Mouse (Mus musculus) bone marrow, adult 2 months (tissue): ENCODE results near the gene Gtf2h1. TPM values are rescaled to one million over a fixed set of nuclear protein-coding genes. Genes with fewer than 3 reads are reported as not detected.

ENCODE experiments used
- H3K27ac ChIP-seq: fragments of 200-500 bp; 2 replicates; pipeline ENCODE4 v1.5.1; 2012; ENCODE audit warnings: low read depth, mild to moderate bottlenecking, control low read depth, inconsistent platforms, low read length; ENCODE audit not compliant: control insufficient read depth, poor library complexity, insufficient read depth
- H3K4me1 ChIP-seq: fragments of 200-500 bp; 2 replicates; pipeline ENCODE4 v1.6.1; 2011; ENCODE audit warnings: low read length; ENCODE audit not compliant: control insufficient read depth, insufficient read depth
- H3K4me3 ChIP-seq: fragments of 200-500 bp; replicated peaks from 2 replicates; pipeline ENCODE3; 2011; ENCODE audit warnings: mild to moderate bottlenecking, low read depth, low read length, control low read depth; ENCODE audit not compliant: control insufficient read depth
- CTCF ChIP-seq: fragments of 200-500 bp; IDR thresholded peaks from 2 replicates; pipeline ENCODE4 v1.5.1; 2011; ENCODE audit warnings: low read length, control low read depth; ENCODE audit not compliant: control insufficient read depth, insufficient read depth
- POLR2A ChIP-seq: fragments of 200-500 bp; IDR thresholded peaks from 2 replicates; pipeline ENCODE4 v1.6.1; 2011; ENCODE audit warnings: low read depth, mild to moderate bottlenecking, control low read depth, low read length, borderline replicate concordance; ENCODE audit not compliant: control insufficient read depth
- WGBS: fragments of 180-500 bp; shearing (Covaris S2); methylation state at CpG from one replicate; pipeline ENCODE4 v1.1.7; 2018; 5-methylcytosine and 5-hydroxymethylcytosine counted together
- polyA plus RNA-seq: library from polyadenylated mRNA; stranded (reverse); fragments of >200 nt; gene quantifications from 2 replicates; pipeline ENCODE4 v1.2.4, GENCODE M21; 2011; ENCODE audit warnings: low replicate concordance; ENCODE audit not compliant: missing spikeins, insufficient read depth, insufficient read length

The Gtf2h1 gene
- polyA plus RNA-seq, 1 experiment, result 20.0 TPM

DNA sequence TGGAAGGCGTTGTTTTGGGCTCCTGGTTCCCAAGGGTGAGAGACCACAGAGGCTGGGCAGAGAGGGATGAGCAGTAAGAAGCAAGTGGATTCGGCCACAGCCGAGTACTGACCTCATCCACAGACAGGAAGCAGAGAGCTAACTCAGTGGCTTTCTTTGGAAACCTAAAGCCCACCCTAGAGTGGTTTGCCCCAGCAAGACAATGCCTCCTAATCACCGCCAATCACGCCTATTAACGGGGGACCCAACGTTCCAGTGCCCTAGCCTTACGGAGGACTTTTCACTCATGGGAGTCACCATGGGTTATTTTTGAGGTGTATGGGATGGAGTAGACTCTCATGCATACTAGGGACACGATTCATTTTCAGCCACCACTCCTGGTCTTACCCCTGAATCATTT lies 57.5 kb downstream of the Gtf2h1 start:
- Histone ChIP-seq H3K27ac (no peak overlapping the region), H3K4me1 (no peaks in the 10 kb centered on the region), H3K4me3 (no peak overlapping the region)
- TF ChIP-seq POLR2A (no peak), CTCF (no peak)
- 84% methylated on average over 9 of the region's 9 CpGs for WGBS

DNA sequence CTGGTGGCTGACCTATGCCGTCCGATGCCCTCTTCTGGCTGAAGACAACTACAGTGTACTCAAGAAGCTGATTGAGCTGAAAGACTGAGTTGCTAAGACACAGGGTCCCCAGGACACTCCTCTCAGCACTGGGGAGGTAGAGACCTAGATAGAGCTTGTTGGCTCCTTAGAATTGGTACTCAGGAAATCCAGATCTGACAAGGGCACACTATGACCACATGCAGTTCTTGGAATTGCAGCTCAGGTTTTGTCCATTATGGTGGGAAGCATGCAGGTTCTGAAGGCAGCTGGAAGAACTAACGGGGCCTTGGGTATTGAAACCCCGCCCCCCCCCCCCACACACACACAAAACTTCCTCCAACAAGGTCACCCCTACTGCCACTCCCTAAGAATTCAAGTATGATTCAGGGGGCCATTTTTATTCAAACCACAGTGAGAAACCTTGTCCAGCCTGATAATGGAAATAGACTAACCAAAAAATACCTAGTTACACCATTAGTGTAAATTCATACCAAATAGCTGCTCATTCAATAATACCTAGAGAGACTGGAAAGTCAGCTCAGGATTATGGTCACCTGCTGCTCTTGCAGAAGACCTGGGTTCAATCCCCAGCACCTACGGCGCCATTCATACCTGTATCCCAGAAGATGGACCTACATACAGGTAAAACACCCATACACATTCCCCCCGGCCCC lies 60.1 kb downstream of the Gtf2h1 start:
- Histone ChIP-seq H3K27ac (no peak overlapping the region), H3K4me3 (no peak overlapping the region), H3K4me1 (no peaks in the 10 kb centered on the region)
- 77% methylated on average over 7 of the region's 7 CpGs for WGBS
- TF ChIP-seq CTCF (no peak), POLR2A (no peak)

DNA sequence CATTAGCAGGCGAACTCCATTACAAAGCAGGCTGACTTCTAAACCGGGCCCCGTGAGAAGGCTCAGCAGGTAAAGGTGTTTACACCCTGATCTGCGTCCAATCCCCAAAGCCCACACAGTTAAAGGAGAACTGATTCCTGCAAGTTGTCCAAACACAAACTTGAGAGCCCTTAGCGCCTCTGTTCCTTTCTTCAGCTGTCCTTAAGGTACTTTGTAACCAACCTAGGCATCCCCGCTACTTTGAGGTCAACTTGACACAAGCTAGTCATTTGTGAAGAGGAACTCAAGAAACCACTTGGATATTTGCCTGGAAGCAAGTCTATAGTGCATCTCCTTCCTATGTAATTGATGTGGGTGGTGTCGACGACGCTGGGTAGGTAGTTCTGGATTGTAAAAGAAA lies 61.5 kb downstream of the Gtf2h1 start:
- TF ChIP-seq POLR2A (no peak), CTCF (no peak)
- WGBS, result 59% methylated on average over 9 of the region's 9 CpGs

DNA sequence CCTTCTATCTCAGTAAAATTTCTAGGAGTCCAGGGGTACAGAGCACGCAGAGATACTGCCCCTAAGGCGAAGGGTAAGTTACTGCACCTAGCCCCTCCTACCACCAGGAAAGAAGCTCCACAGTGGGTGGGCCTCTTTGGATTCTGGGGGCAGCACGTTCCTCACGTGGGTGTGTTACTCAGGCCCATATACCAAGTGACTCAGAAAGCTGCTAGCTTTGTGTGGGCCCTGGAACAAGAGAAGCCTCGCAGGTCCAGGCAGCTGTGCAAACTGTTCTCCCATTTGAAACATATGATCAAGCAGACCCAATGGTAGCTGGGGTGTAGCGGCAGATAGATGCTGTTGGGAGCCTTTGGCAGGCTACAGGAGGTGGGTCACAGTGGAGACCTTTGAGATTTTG lies 63.1 kb downstream of the Gtf2h1 start:
- WGBS, result 87% methylated on average over 6 of the region's 6 CpGs
- Histone ChIP-seq H3K4me1 (no peaks in the 10 kb centered on the region), H3K27ac (no peak overlapping the region), H3K4me3 (no peak overlapping the region)
- TF ChIP-seq CTCF, result no peak
- no peak for TF ChIP-seq POLR2A

More for the DNA sequence above, 61.5 kb downstream of the Gtf2h1 start:
- Histone ChIP-seq H3K4me3 (no peak overlapping the region), H3K27ac (no peak overlapping the region), H3K4me1 (no peaks in the 10 kb centered on the region)

DNA sequence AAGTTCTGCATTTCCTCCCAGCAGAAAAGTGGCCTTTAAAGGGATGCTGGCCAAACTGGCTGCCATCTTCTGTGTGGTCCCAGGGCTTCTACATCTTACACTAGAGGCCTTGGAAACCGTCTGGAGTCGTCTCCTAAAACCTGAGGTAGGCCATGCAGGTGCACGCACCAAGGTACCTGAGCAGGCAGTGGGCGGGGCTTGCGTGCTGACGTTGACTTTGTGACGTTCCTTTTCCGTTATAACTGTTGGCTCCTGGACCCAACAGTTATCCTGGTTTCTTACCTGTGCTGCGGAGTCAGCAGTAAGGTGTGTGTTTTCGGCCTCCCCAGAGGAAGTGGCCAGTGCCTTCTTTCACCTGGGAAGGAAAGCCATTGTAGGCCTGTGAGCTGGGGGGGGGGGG lies 65.1 kb downstream of the Gtf2h1 start, which contains the start of gene Ldhc:
TSS of gene Ldhc (plus strand) at position 208 of the 400 bp plus-strand sequence.
- Histone ChIP-seq H3K4me3 (no peak within 1 kb of the TSS), H3K4me1 (no peaks in the 10 kb centered on the region), H3K27ac (no peak within 1 kb of the TSS)
- 73% methylated on average over 10 of the region's 10 CpGs for WGBS
- TF ChIP-seq POLR2A, result no peak
- no peak for TF ChIP-seq CTCF

DNA sequence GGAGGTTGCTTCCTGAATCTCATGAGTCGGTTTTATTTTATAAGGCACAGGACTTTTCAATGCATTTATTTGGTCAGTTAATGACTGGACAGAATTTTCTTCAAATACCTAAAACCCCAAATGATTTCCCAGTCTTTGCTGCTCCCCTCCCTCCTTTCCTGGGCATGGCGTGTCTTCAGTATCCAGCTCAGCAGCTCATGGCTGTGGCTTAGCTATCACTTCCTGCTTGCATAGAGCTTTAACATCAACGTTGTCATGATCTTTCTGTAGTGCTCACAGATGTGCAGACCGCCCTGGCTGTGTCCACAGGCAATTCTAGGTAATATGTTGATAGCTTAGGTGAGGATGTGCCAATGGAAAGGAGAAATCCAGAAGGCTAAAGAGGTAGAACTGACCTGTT lies 76.1 kb downstream of the Gtf2h1 start:
- WGBS, result 7% methylated on average over 4 of the region's 4 CpGs
- TF ChIP-seq POLR2A, result no peak
- TF ChIP-seq CTCF, result no peak
- Histone ChIP-seq H3K27ac (no peak overlapping the region), H3K4me3 (no peak overlapping the region), H3K4me1 (no peaks in the 10 kb centered on the region; the same call in 1 of the 2 replicates)

Other genes with a start within 250 kb of the Gtf2h1 start
- gene Sergef, start 156.3 kb upstream of the Gtf2h1 start, polyA plus RNA-seq, result 2.7 and 6.5 TPM in 2 replicates
- gene Tph1, start 123.6 kb upstream of the Gtf2h1 start, polyA plus RNA-seq, result not detected in 2 replicates
- gene Saal1, start 85.4 kb upstream of the Gtf2h1 start, polyA plus RNA-seq, result 8.0 and 13.8 TPM in 2 replicates
- 0.45 and 8.5 TPM in 2 replicates for gene Saa3, start 80.4 kb upstream of the Gtf2h1 start, polyA plus RNA-seq
- gene Saa4, start 63.5 kb upstream of the Gtf2h1 start, polyA plus RNA-seq, result 0.77 and 3.4 TPM in 2 replicates
- not detected in 2 replicates for gene Saa1, start 53.1 kb upstream of the Gtf2h1 start, polyA plus RNA-seq
- gene Saa2, start 44.3 kb upstream of the Gtf2h1 start, polyA plus RNA-seq, result not detected in 2 replicates
- 6.0 and 19.3 TPM in 2 replicates for gene Hps5, start within 50 bp of the Gtf2h1 start, polyA plus RNA-seq
- 177 and 332 TPM in 2 replicates for gene Ldha, start 45.4 kb downstream of the Gtf2h1 start, polyA plus RNA-seq
- gene Ldhc, start 65.1 kb downstream of the Gtf2h1 start, polyA plus RNA-seq, result 1.3 and 2.6 TPM in 2 replicates
- gene Tsg101, start 123.9 kb downstream of the Gtf2h1 start, polyA plus RNA-seq, result 36.9 and 46.6 TPM in 2 replicates
- 3.7 and 3.9 TPM in 2 replicates for gene Uevld, start 162.4 kb downstream of the Gtf2h1 start, polyA plus RNA-seq
- not detected in 2 replicates for gene Gm9999, start 187.5 kb downstream of the Gtf2h1 start, polyA plus RNA-seq
- 6.9 and 12.9 TPM in 2 replicates for gene Spty2d1, start 212.3 kb downstream of the Gtf2h1 start, polyA plus RNA-seq